Mouse (Mus musculus) E14TG2a.4 (cell line): Measurements from ENCODE around the gene Llcfc1.

Source experiments
- CTCF ChIP-seq: conservative IDR thresholded peaks from 2 replicates; pipeline ENCODE4 v1.5.1; 2014; ENCODE audit warnings: low read length
- NANOG ChIP-seq: IDR thresholded peaks from 2 replicates; pipeline ENCODE4 v1.6.1; 2014; ENCODE audit warnings: borderline replicate concordance, low read length, mixed read lengths
- POU5F1 ChIP-seq: IDR thresholded peaks from 2 replicates; pipeline ENCODE4 v1.6.1; 2014; ENCODE audit warnings: low read length, borderline replicate concordance

GRCm38 (mm10) chr6:41727989-41728609 is 43.9 kb downstream of the Llcfc1 start:
- TF ChIP-seq CTCF (no peak), POU5F1 (no peak), NANOG (no peak)
